Mouse (Mus musculus) testis, adult 2 months (tissue): ENCODE measurements around the gene Zic3.

ENCODE experiments used
- CTCF ChIP-seq: fragments of 200-500 bp; IDR thresholded peaks from 2 replicates; pipeline ENCODE4 v1.5.1; 2012; ENCODE audit warnings: low read depth, mild to moderate bottlenecking, inconsistent platforms, low read length, moderate library complexity; ENCODE audit not compliant: control insufficient read depth, insufficient read depth, insufficient replicate concordance
- POLR2A ChIP-seq: fragments of 200-500 bp; IDR thresholded peaks from 2 replicates; pipeline ENCODE4 v1.6.1; 2012; ENCODE audit warnings: low read depth, mild to moderate bottlenecking, inconsistent platforms, low read length, moderate library complexity; ENCODE audit not compliant: control insufficient read depth

DNA sequence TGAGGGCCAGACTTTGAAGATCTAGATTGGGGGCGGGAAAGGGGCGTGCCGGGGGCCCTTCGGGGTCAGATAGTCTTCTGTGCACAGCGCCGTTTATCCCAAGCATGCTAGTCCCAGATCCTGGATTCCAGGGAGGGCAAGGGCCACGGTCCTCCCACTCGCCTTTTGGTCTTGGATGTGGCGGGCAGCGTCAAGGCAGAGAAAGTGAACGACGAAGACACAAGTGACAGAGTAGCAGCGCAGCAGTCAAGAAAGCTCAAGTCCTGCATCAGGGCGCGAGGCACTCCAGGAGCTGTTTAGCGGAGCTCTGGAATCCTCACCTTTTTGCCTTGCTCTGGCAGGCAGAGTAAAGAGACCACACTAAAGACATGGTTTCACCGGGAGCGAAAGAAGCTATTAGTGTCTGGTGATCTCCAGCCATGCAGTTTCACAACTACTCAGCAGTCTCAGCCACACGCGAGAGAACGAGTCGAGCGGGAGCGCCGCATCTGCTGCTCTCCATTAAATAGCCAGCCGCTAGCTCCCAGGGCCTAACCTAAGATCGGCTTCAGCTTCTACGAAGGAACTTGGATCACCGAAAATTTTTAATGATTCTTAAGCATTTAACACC, 7.1 kb upstream of the Zic3 start:
- TF ChIP-seq CTCF (no peak), POLR2A (no peak)
